Mouse (Mus musculus) Muller cell, postnatal 12 days (primary cell): Measurements from ENCODE around the gene Ppp6r1.
"Not testable (repeated sequence)": the region's sequence is repeated elsewhere in the genome, so short reads cannot be mapped to it uniquely, and the experiment has no call there.

Source experiments
- DNase-seq: peaks from one replicate; pipeline ENCODE4 v3.0.0-alpha.2; 2015; ENCODE audit errors: inconsistent ontology term

The Ppp6r1 gene

GRCm38 (mm10) chr7:4613740-4614403, 44.9 kb downstream of the Ppp6r1 start:
- DNase-seq = no peak

- DNase-seq = no peak
These were observed 45.9 kb downstream of the Ppp6r1 start for GRCm38 (mm10) chr7:4612956-4613355.

GRCm38 (mm10) chr7:4612386-4612785, 46.4 kb downstream of the Ppp6r1 start:
- DNase-seq = no peak

GRCm38 (mm10) chr7:4611921-4612341, 46.9 kb downstream of the Ppp6r1 start:
- no peak for DNase-seq

GRCm38 (mm10) chr7:4611511-4611910, 47.3 kb downstream of the Ppp6r1 start:
- no peak for DNase-seq

- DNase-seq = no peak
These were observed 50.8 kb downstream of the Ppp6r1 start for GRCm38 (mm10) chr7:4608002-4608401.

GRCm38 (mm10) chr7:4603873-4604272, 54.9 kb downstream of the Ppp6r1 start, which contains the start of gene Ptprh:
Ptprh (minus strand) TSS chr7:4604041.
- no peak for DNase-seq

GRCm38 (mm10) chr7:4602969-4603368, 55.9 kb downstream of the Ppp6r1 start:
- DNase-seq = no peak

GRCm38 (mm10) chr7:4597046-4597445, 61.8 kb downstream of the Ppp6r1 start:
- not testable (repeated sequence) for DNase-seq
